Mouse (Mus musculus): ENCODE data around the gene Samd1. TPM values are rescaled to one million over a fixed set of nuclear protein-coding genes. Genes with fewer than 3 reads are reported as not detected.

Samd1 gene
- total and polyA plus RNA-seq, 3 experiments, result 64.1 to 246 (median 93.8) TPM

DNA sequence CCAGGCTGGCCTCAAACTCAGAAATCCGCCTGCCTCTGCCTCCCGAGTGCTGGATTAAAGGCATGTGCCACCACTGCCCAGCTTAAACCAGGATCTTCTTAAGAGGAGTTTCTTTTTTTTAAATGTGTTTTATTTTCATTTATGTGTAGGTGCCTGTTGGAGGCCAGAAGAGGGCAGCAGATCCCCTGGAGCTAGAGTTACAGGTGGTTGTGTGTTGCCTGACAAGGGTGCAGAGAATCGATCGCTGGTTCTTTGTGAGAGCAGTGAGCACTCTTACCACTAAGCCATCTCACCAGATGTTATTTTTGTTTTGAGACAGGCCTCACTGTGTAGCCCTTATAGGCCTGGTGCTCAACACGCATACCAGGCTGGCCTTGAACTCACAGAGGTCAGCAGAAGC is 18.4 kb downstream of the Samd1 start:
- Histone ChIP-seq H3K9me3 (replicated peaks) (peaks cover 23% of the 10 kb centered on the region), H3K36me3 (replicated peaks) (no peaks in the 10 kb centered on the region), H3K27me3 (ENCODE audit: insufficient read depth, low read length) (peaks cover 23% of the 10 kb centered on the region), H3K4me1 (ENCODE audit: insufficient read depth, low read depth, low read length) (no peaks in the 10 kb centered on the region), H3K4me3 (ENCODE audit: low read depth, low read length) (no peak overlapping the region)
- DNase-seq (ENCODE audit: low spot score) (no peak), ATAC-seq (ENCODE audit: extremely low read depth, insufficient number of reproducible peaks, low FRiP score, poor library complexity, severe bottlenecking) (no peak)
- TF ChIP-seq GATA2 (IDR thresholded peaks at IDR 0.05; ENCODE audit: borderline replicate concordance, low read depth, low read length) (no peak), TAL1 (conservative IDR thresholded peaks at IDR 0.05; ENCODE audit: low read depth, low read length) (no peak), POLR2AphosphoS5 (IDR thresholded peaks at IDR 0.05; ENCODE audit: insufficient replicate concordance, low read depth, low read length) (no peak)

DNA sequence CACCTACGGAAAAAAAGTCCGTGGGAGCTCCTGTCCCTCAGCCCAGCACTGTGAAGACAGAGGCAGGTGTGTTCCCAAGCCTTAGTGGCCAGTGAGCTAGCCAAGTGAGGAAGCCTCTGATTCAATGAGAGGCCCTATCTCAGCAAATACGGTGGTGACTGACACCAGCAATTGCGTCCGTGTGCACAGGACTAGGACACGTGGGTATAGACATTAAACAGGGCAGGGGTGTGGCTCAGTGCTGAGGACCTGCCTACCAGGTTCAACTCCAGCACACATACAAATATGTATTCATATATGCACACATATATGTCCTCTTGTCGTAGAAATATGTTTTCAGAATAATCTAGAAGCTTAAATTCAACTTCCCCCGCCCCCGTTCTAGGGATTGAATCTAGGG is 22.3 kb downstream of the Samd1 start:
- H3K36me3 ChIP-seq (replicated peaks), result no peaks in the 10 kb centered on the region
- ATAC-seq (ENCODE audit: extremely low read depth, insufficient number of reproducible peaks, low FRiP score, poor library complexity, severe bottlenecking) (no peak), DNase-seq (ENCODE audit: low spot score) (no peak)
- no peak for TF ChIP-seq GATA1 (IDR thresholded peaks at IDR 0.05; ENCODE audit: borderline replicate concordance, low read length)
- TF ChIP-seq TAL1 (conservative IDR thresholded peaks at IDR 0.05; ENCODE audit: low read depth, low read length), result no peak
- TF ChIP-seq GATA2 (IDR thresholded peaks at IDR 0.05; ENCODE audit: borderline replicate concordance, low read depth, low read length), result no peak
- TF ChIP-seq POLR2AphosphoS5 (IDR thresholded peaks at IDR 0.05; ENCODE audit: insufficient replicate concordance, low read depth, low read length), result no peak
- no peak for TF ChIP-seq CTCF (IDR thresholded peaks at IDR 0.05; ENCODE audit: low read depth, low read length)
- H3K27me3 ChIP-seq (ENCODE audit: insufficient read depth, low read length), result peaks cover 23% of the 10 kb centered on the region
- no peaks in the 10 kb centered on the region for H3K9me3 ChIP-seq (replicated peaks)
- H3K4me3 ChIP-seq (ENCODE audit: low read depth, low read length), result no peak overlapping the region
- no peaks in the 10 kb centered on the region for H3K4me1 ChIP-seq (ENCODE audit: insufficient read depth, low read depth, low read length)

DNA sequence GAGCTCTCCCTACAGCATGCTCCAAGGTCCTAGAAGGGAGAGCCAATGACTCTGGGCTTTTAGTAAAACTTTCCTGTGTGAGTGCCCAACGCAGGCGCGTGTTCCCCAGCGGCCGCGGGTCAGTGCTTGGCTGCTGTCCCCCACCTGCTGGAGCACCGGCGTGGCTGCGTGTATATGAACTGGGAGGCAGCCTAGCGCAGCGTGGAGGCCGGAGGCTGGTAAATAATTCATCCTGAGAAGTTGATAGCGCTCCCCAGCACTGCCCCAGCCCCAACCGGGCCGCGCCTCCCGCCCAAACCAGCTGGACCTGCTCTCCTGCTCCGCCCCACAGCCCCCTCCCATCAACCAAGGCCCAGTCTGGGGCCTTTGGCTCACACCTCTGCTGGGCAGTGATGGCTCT is 23.6 kb downstream of the Samd1 start, which contains the start of gene Palm3:
Gene Palm3, plus strand, starts transcription at position 376 of the 400 bp plus-strand sequence.
- Histone ChIP-seq H3K4me1 (ENCODE audit: insufficient read depth, low read depth, low read length) (peaks cover 5% of the 10 kb centered on the region), H3K27me3 (ENCODE audit: insufficient read depth, low read length) (peaks cover 24% of the 10 kb centered on the region), H3K4me3 (ENCODE audit: low read depth, low read length) (no peak within 1 kb of the TSS), H3K9me3 (replicated peaks) (no peaks in the 10 kb centered on the region), H3K36me3 (replicated peaks) (no peaks in the 10 kb centered on the region)
- DNase-seq (ENCODE audit: low spot score) (no peak), ATAC-seq (ENCODE audit: extremely low read depth, insufficient number of reproducible peaks, low FRiP score, poor library complexity, severe bottlenecking) (no peak)
- TF ChIP-seq CTCF (IDR thresholded peaks at IDR 0.05; ENCODE audit: low read depth, low read length) (no peak), POLR2AphosphoS5 (IDR thresholded peaks at IDR 0.05; ENCODE audit: insufficient replicate concordance, low read depth, low read length) (no peak), GATA2 (IDR thresholded peaks at IDR 0.05; ENCODE audit: borderline replicate concordance, low read depth, low read length) (no peak), GATA1 (IDR thresholded peaks at IDR 0.05; ENCODE audit: borderline replicate concordance, low read length) (no peak), TAL1 (conservative IDR thresholded peaks at IDR 0.05; ENCODE audit: low read depth, low read length) (no peak)

DNA sequence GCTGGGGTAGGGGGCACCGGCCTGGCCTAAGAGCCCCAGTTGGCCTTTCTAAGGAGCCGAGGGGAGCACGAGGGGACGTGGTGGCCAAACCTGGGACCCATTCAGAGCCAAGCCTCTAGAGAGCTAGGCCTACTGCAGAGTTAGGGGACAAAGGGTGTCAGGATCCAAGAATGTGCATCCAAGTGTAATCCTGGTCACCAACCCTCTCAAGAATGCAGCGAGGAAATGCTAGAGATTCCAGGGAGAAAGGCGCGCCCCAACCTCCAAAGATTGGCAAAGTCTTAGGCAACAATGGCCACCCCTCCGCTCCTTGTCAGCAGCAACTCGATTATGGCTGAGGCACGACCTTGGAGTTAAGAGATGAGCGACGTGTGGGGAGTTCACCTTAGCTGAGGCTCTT is 24.1 kb downstream of the Samd1 start:
- no peak for DNase-seq (ENCODE audit: low spot score)
- no peak overlapping the region for H3K4me3 ChIP-seq (ENCODE audit: low read depth, low read length)
- H3K36me3 ChIP-seq (replicated peaks), result no peaks in the 10 kb centered on the region
- ATAC-seq (ENCODE audit: extremely low read depth, insufficient number of reproducible peaks, low FRiP score, poor library complexity, severe bottlenecking), result no peak
- peaks cover 29% of the 10 kb centered on the region for H3K27me3 ChIP-seq (ENCODE audit: insufficient read depth, low read length)
- TF ChIP-seq TAL1 (conservative IDR thresholded peaks at IDR 0.05; ENCODE audit: low read depth, low read length), result no peak
- no peak for TF ChIP-seq GATA1 (IDR thresholded peaks at IDR 0.05; ENCODE audit: borderline replicate concordance, low read length)
- no peak for TF ChIP-seq GATA2 (IDR thresholded peaks at IDR 0.05; ENCODE audit: borderline replicate concordance, low read depth, low read length)
- TF ChIP-seq POLR2AphosphoS5 (IDR thresholded peaks at IDR 0.05; ENCODE audit: insufficient replicate concordance, low read depth, low read length), result no peak
- no peak for TF ChIP-seq CTCF (IDR thresholded peaks at IDR 0.05; ENCODE audit: low read depth, low read length)
- H3K4me1 ChIP-seq (ENCODE audit: insufficient read depth, low read depth, low read length), result peaks cover 7% of the 10 kb centered on the region
- no peaks in the 10 kb centered on the region for H3K9me3 ChIP-seq (replicated peaks)

DNA sequence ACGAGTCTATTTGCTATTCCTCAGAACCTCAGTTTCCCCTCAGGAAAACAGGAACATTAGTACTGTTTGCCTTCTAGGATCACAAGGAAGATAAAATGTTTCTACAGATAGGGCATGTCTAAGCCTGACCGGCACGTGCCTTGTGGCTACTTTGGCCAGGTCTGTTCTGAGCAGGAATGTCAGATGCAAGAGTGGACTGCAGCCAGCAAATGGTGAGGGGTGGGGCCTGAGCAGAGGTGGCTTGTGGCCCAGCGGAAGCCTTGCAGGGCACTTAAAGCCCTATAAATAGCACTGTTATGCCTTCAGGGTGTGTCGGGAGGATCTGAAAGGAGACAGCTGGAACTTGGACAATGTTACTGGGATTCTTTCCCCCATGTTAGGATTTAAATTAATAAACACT is 25.6 kb downstream of the Samd1 start:
- H3K9me3 ChIP-seq (replicated peaks), result no peaks in the 10 kb centered on the region
- no peak for TF ChIP-seq GATA2 (IDR thresholded peaks at IDR 0.05; ENCODE audit: borderline replicate concordance, low read depth, low read length)
- no peak for TF ChIP-seq TAL1 (conservative IDR thresholded peaks at IDR 0.05; ENCODE audit: low read depth, low read length)
- no peak for TF ChIP-seq CTCF (IDR thresholded peaks at IDR 0.05; ENCODE audit: low read depth, low read length)
- no peak for TF ChIP-seq POLR2AphosphoS5 (IDR thresholded peaks at IDR 0.05; ENCODE audit: insufficient replicate concordance, low read depth, low read length)
- TF ChIP-seq GATA1 (IDR thresholded peaks at IDR 0.05; ENCODE audit: borderline replicate concordance, low read length), result no peak
- H3K4me1 ChIP-seq (ENCODE audit: insufficient read depth, low read depth, low read length), result peaks cover 7% of the 10 kb centered on the region
- no peaks in the 10 kb centered on the region for H3K36me3 ChIP-seq (replicated peaks)
- H3K27me3 ChIP-seq (ENCODE audit: insufficient read depth, low read length), result peaks cover 34% of the 10 kb centered on the region
- H3K4me3 ChIP-seq (ENCODE audit: low read depth, low read length), result no peak overlapping the region
- no peak for ATAC-seq (ENCODE audit: extremely low read depth, insufficient number of reproducible peaks, low FRiP score, poor library complexity, severe bottlenecking)
- DNase-seq (ENCODE audit: low spot score), result no peak

DNA sequence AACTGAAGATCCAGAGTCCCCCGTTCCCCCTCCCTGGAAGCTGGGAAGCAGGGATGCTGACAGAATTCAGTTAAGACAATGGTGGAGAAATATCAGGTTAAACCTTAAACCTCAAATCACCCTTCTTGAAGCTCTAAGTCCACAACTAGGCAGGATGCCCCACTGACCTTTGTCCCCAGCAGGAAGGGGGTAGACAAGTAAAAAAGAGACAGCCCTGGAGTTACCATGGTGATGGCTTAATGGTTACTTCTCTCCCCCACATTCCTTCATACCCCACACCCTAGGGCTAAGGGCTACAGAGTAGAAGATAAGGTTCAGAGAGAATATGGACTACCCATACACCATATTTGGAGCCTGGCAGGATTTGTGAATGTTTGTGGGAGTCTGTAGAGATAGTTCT is 26.2 kb downstream of the Samd1 start:
- H3K4me1 ChIP-seq (ENCODE audit: insufficient read depth, low read depth, low read length), result peaks cover 7% of the 10 kb centered on the region
- no peak for TF ChIP-seq GATA1 (IDR thresholded peaks at IDR 0.05; ENCODE audit: borderline replicate concordance, low read length)
- no peak for TF ChIP-seq GATA2 (IDR thresholded peaks at IDR 0.05; ENCODE audit: borderline replicate concordance, low read depth, low read length)
- TF ChIP-seq CTCF (IDR thresholded peaks at IDR 0.05; ENCODE audit: low read depth, low read length), result no peak
- no peak for TF ChIP-seq POLR2AphosphoS5 (IDR thresholded peaks at IDR 0.05; ENCODE audit: insufficient replicate concordance, low read depth, low read length)
- no peak for TF ChIP-seq TAL1 (conservative IDR thresholded peaks at IDR 0.05; ENCODE audit: low read depth, low read length)
- H3K36me3 ChIP-seq (replicated peaks), result no peaks in the 10 kb centered on the region
- H3K27me3 ChIP-seq (ENCODE audit: insufficient read depth, low read length), result peaks cover 39% of the 10 kb centered on the region
- ATAC-seq (ENCODE audit: extremely low read depth, insufficient number of reproducible peaks, low FRiP score, poor library complexity, severe bottlenecking) (no peak), DNase-seq (ENCODE audit: low spot score) (no peak)
- H3K4me3 ChIP-seq (ENCODE audit: low read depth, low read length), result no peak overlapping the region
- no peaks in the 10 kb centered on the region for H3K9me3 ChIP-seq (replicated peaks)
